Mouse (Mus musculus): ENCODE results near the gene Olfr288.

- TF ChIP-seq CTCF (IDR thresholded peaks at IDR 0.05; ENCODE audit: insufficient read depth, low read length): no peak
- TF ChIP-seq POLR2A (IDR thresholded peaks at IDR 0.05; ENCODE audit: borderline replicate concordance, extremely low read depth, low read depth, low read length): no peak
Measured at GRCm38 (mm10) chr15:98226096-98226495, 30.8 kb upstream of the Olfr288 start.

Measured in lung, adult 2 months (tissue).